Mouse (Mus musculus): Measurements from ENCODE around the gene Rhox9.
"Not testable (repeated sequence)": the region's sequence is repeated elsewhere in the genome, so short reads cannot be mapped to it uniquely, and the experiment has no call there.

Rhox9 gene

GRCm38 (mm10) chrX:37901670-37902069 lies at the start of gene Rhox9:
TSS of gene Rhox9 (minus strand) at chrX:37901770.
- DNase-seq (ENCODE audit: low spot score): not testable (repeated sequence)

DNA sequence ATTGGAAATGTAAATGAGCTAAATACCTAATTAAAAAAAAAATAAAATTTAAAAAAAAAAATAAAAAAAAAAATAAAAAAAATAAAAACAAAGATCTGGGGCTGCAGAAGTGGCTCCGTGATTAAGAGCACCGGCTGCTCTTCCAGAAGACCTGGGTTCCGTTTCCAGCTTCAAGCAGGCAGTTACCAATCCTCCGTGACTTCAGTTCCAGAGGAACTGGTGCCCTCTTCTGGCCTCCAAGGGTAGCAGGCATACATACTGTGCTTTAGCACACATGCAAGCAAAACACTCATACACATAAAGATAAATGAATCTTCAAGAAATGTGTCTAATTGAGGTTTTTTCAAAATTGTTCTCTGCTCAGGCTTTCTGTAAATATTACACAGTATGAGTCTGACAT lies 14.7 kb upstream of the Rhox9 start:
- DNase-seq (ENCODE audit: low spot score): no peak

- no peak for DNase-seq (ENCODE audit: low spot score)
These were observed 7.0 kb upstream of the Rhox9 start for GRCm38 (mm10) chrX:37908581-37908980.

GRCm38 (mm10) chrX:37903727-37904126 lies 2.2 kb upstream of the Rhox9 start:
- DNase-seq (ENCODE audit: low spot score): no peak

GRCm38 (mm10) chrX:37897132-37897531 lies 4.4 kb downstream of the Rhox9 start, which contains the start of gene Rhox7b:
TSS of gene Rhox7b (minus strand) at chrX:37897232.
- not testable (repeated sequence) for DNase-seq (ENCODE audit: low spot score)

DNA sequence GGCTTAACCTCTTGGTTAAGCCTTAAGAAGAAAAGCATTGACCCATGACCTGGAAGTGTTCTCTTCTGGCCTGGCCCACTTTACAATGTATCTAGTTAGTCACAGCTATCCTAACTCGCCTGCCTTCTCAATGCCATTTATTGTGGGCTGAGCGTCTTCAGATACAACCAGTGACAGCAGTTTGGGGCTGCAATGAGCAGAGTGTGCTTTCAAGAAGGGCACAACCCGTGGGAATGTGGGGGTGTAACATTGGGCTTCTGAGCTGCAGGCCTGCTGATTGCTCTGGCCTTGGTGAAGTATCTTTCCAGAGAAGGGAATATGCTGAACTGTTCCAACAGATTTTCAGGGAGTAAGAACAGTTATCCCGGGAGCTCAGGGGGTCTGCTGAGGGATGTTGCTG lies 22.7 kb downstream of the Rhox9 start, which contains the start of gene Rhox8:
Gene Rhox8 (minus strand): TSS at position 101 of the 400 bp plus-strand sequence.
- no peak for DNase-seq (ENCODE audit: low spot score)

DNA sequence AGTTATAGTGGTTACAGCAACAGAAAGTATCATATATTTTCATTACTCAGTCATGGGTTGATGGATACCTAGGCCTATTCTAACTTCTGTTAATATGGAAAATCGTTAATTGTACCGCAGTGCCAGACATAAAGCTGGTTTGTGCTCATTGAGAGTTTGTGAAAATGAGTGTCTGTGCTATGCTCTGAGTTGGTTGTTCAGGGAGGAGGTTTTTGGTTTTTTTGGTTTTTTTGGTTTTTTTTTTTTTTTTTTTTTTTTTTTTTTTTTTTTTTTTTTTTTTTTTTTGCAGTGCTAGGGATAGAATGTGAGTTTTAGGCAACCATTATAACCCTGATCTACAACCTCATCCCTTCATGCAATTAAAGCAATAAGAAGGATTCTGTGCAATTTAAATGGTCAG lies 29.9 kb downstream of the Rhox9 start:
- DNase-seq (ENCODE audit: low spot score): no peak

All from T-cell, adult 2 months (primary cell).